Mouse (Mus musculus) olfactory bulb, adult 2 months (tissue): ENCODE measurements around the gene Suv39h2.

Experiments used
- CTCF ChIP-seq: fragments of 200-500 bp; IDR thresholded peaks from 2 replicates; pipeline ENCODE4 v1.5.1; 2012; ENCODE audit warnings: low read depth, mild to moderate bottlenecking, low read length, moderate library complexity; ENCODE audit not compliant: insufficient read depth
- POLR2A ChIP-seq: fragments of 200-500 bp; IDR thresholded peaks from 2 replicates; pipeline ENCODE4 v1.6.1; 2012; ENCODE audit warnings: mild to moderate bottlenecking, low read depth, low read length, moderate library complexity; ENCODE audit not compliant: insufficient read depth

- TF ChIP-seq POLR2A (peak; percentile 57), CTCF (no peak)
Observed at GRCm38 (mm10) chr2:3474861-3475283, at the start of gene Suv39h2.
